Mouse (Mus musculus) MEL (cell line): Measurements from ENCODE around the gene Fgfr2. TPM values are rescaled to one million over a fixed set of nuclear protein-coding genes. Genes with fewer than 3 reads are reported as not detected.

ENCODE experiments used
- DNase-seq: peaks from one replicate; pipeline ENCODE4 v3.0.0; 2011; ENCODE audit warnings: low read depth, low spot score
- H3K27ac ChIP-seq: 2 replicates; pipeline ENCODE4 v1.5.1; 2012; ENCODE audit warnings: low read depth, mild to moderate bottlenecking, control low read depth, low read length, moderate library complexity; ENCODE audit not compliant: control insufficient read depth
- H3K27me3 ChIP-seq, 2 experiments: fragments of 150-350 bp in 1 of 2; sonication (generic) in 1 of 2; 2 replicates each; pipeline ENCODE4 v1.6.1; 2012; ENCODE audit warnings: low read length in 2 of 2, mild to moderate bottlenecking in 2 of 2, improper control_type of control experiment in 1 of 2, moderate library complexity in 1 of 2; ENCODE audit not compliant: insufficient read depth in 2 of 2, control insufficient read depth in 1 of 2
- H3K36me3 ChIP-seq, 2 experiments: 2 replicates each; pipeline ENCODE4 v1.6.1; 2012 to 2014; ENCODE audit warnings: low read length in 2 of 2, improper control_type of control experiment in 1 of 2, inconsistent platforms in 1 of 2, mild to moderate bottlenecking in 1 of 2; ENCODE audit not compliant: insufficient read depth in 2 of 2, control insufficient read depth in 1 of 2
- H3K4me1 ChIP-seq, 2 experiments: fragments of 150-350 bp in 1 of 2; sonication (generic) in 1 of 2; 2 replicates each; pipeline ENCODE4 v1.6.1; 2012; ENCODE audit warnings: low read length in 2 of 2, improper control_type of control experiment in 1 of 2, mild to moderate bottlenecking in 1 of 2; ENCODE audit not compliant: insufficient read depth in 2 of 2, control insufficient read depth in 1 of 2
- H3K4me3 ChIP-seq, 2 experiments: fragments of 150-350 bp in 1 of 2; sonication (generic) in 1 of 2; 2 replicates each; pipeline ENCODE4 v1.5.1; 2012; ENCODE audit warnings: low read depth in 2 of 2, low read length in 2 of 2, mild to moderate bottlenecking in 2 of 2, moderate library complexity in 2 of 2, control low read depth in 1 of 2, improper control_type of control experiment in 1 of 2; ENCODE audit not compliant: control insufficient read depth in 1 of 2, insufficient read depth in 1 of 2
- H3K79me2 ChIP-seq: 2 replicates; pipeline ENCODE4 v1.6.1; 2012; ENCODE audit warnings: mild to moderate bottlenecking, low read length, moderate library complexity; ENCODE audit not compliant: control insufficient read depth, poor library complexity, insufficient read depth
- H3K9ac ChIP-seq: 2 replicates; pipeline ENCODE4 v1.6.1; 2012; ENCODE audit warnings: low read depth, mild to moderate bottlenecking, control low read depth, low read length, moderate library complexity; ENCODE audit not compliant: control insufficient read depth, poor library complexity, severe bottlenecking
- H3K9me3 ChIP-seq: fragments of 150-350 bp; sonication (generic); replicated peaks from 2 replicates; pipeline ENCODE4 v1.6.1; 2012; ENCODE audit warnings: mild to moderate bottlenecking, low read length, improper control_type of control experiment, moderate library complexity; ENCODE audit not compliant: insufficient read depth
- CHD2 ChIP-seq: IDR thresholded peaks from 2 replicates; pipeline ENCODE4 v1.6.1; 2011; ENCODE audit warnings: low read length, improper control_type of control experiment
- CTCF ChIP-seq, 3 experiments: IDR thresholded peaks in 2 of 3; conservative IDR thresholded peaks in 1 of 3; 2 replicates each; pipeline ENCODE4 v1.5.1; 2011 to 2012; ENCODE audit warnings: low read length in 3 of 3, low read depth in 2 of 3, mild to moderate bottlenecking in 2 of 3, improper control_type of control experiment in 1 of 3, inconsistent platforms in 1 of 3, mixed read lengths in 1 of 3, moderate library complexity in 1 of 3; ENCODE audit not compliant: control insufficient read depth in 1 of 3, insufficient read depth in 1 of 3, poor library complexity in 1 of 3, severe bottlenecking in 1 of 3
- E2F4 ChIP-seq: IDR thresholded peaks from 2 replicates; pipeline ENCODE4 v1.6.1; 2011; ENCODE audit warnings: low read depth, low read length, improper control_type of control experiment, borderline replicate concordance
- GABPA ChIP-seq: IDR thresholded peaks from 2 replicates; pipeline ENCODE4 v1.6.1; 2012; ENCODE audit warnings: low read depth, mild to moderate bottlenecking, inconsistent platforms, low read length, improper control_type of control experiment, moderate library complexity
- KAT2A ChIP-seq: conservative IDR thresholded peaks from 2 replicates; pipeline ENCODE4 v1.6.1; 2012; ENCODE audit warnings: low read depth, low read length, improper control_type of control experiment, inconsistent platforms
- MAZ ChIP-seq: IDR thresholded peaks from 2 replicates; pipeline ENCODE4 v1.6.1; 2012; ENCODE audit warnings: low read depth, mild to moderate bottlenecking, inconsistent platforms, low read length, improper control_type of control experiment
- MXI1 ChIP-seq: IDR thresholded peaks from 2 replicates; pipeline ENCODE4 v1.6.1; 2011; ENCODE audit warnings: mild to moderate bottlenecking, low read depth, low read length, improper control_type of control experiment
- POLR2A ChIP-seq, 2 experiments: IDR thresholded peaks; 2 replicates each; pipeline ENCODE4 v1.6.1; 2011 to 2012; ENCODE audit warnings: low read length in 2 of 2, mild to moderate bottlenecking in 2 of 2, control low read depth in 1 of 2, improper control_type of control experiment in 1 of 2, low read depth in 1 of 2, moderate library complexity in 1 of 2; ENCODE audit not compliant: control insufficient read depth in 1 of 2, insufficient read depth in 1 of 2, poor library complexity in 1 of 2
- RAD21 ChIP-seq: IDR thresholded peaks from 2 replicates; pipeline ENCODE4 v1.6.1; 2011; ENCODE audit warnings: mild to moderate bottlenecking, low read depth, low read length, improper control_type of control experiment
- SIN3A ChIP-seq: IDR thresholded peaks from 2 replicates; pipeline ENCODE4 v1.6.1; 2012; ENCODE audit warnings: low read length, improper control_type of control experiment, inconsistent platforms
- TAL1 ChIP-seq: IDR thresholded peaks from 2 replicates; pipeline ENCODE4 v1.6.1; 2012; ENCODE audit warnings: mild to moderate bottlenecking, inconsistent platforms, low read length, moderate library complexity, mixed read lengths
- TBP ChIP-seq: IDR thresholded peaks from 2 replicates; pipeline ENCODE4 v1.8.0; 2011; ENCODE audit warnings: low read depth, low read length, improper control_type of control experiment
- TCF12 ChIP-seq: IDR thresholded peaks from 2 replicates; pipeline ENCODE4 v1.6.1; 2014; ENCODE audit warnings: low read depth, mild to moderate bottlenecking, inconsistent platforms, low read length, improper control_type of control experiment, moderate library complexity
- USF2 ChIP-seq, 2 experiments: IDR thresholded peaks; 2 replicates each; pipeline ENCODE4 v1.6.1; 2011 to 2012; ENCODE audit warnings: improper control_type of control experiment in 2 of 2, low read length in 2 of 2, borderline replicate concordance in 1 of 2, inconsistent platforms in 1 of 2, low read depth in 1 of 2, mild to moderate bottlenecking in 1 of 2; ENCODE audit not compliant: insufficient read depth in 1 of 2
- ZKSCAN1 ChIP-seq: IDR thresholded peaks from 2 replicates; pipeline ENCODE4 v1.6.1; 2012; ENCODE audit warnings: low read depth, mild to moderate bottlenecking, inconsistent platforms, low read length, improper control_type of control experiment, moderate library complexity
- polyA plus RNA-seq, 2 experiments: library from polyadenylated mRNA; stranded (reverse) in 1 of 2; unstranded in 1 of 2; fragments of >175 nt in 1 of 2; fragments of >200 nt in 1 of 2; gene quantifications; 2 replicates each; pipeline versions ENCODE4 v1.2.1 to v1.2.4; 2012; ENCODE audit warnings: low replicate concordance in 2 of 2, low read depth in 1 of 2; ENCODE audit not compliant: insufficient read length in 2 of 2, insufficient read depth in 1 of 2, missing spikeins in 1 of 2
- total RNA-seq: library from RNA; depleted of rRNA; stranded (reverse); fragments of 300-350 nt; gene quantifications from 2 replicates; pipeline ENCODE4 v1.2.3, GENCODE M21; 2012

Gene Fgfr2
- total and polyA plus RNA-seq, 3 experiments = not detected

DNA sequence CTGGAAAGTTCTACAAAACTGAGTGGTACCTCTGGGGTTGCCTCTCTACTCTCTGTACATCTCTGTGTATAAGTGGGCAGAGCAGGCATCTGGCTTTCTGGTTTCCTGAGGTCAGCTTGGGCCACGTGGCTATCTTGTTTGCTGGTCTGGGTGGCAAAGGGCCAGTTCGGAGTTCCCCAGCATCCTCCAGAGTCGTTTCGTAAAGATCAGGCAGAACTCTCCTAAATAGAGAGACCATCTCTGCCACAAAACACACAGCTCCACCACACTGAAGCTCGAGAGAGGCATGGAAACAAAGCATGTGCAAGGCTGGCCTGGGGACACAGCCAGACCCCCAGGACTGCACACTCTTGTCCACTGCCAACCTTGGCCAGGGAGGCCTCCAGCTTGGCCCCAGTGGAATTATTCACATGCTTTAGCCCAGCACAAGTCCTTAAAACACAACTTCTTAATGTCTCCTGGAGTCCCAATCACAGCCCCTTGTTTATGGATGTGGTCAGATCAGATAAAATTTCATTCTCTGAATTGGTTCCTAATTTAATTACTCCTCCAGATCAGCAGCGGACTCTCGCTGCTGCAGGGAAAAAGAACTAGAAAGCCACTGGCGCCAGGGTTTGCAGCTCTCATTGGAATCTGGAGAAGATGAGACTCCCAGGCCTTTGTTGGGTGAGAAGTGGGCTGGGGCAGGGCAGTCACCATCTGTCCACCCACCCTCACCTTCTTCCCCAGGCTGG is 820.5 kb downstream of the Fgfr2 start:
- no peaks in the 10 kb centered on the region for H3K27me3 ChIP-seq
- peaks cover 3 to 28% of the 10 kb centered on the region in 2 experiments for H3K4me1 ChIP-seq
- H3K9ac ChIP-seq = no peak overlapping the region
- TF ChIP-seq KAT2A = no peak
- TF ChIP-seq GABPA = no peak
- no peak for TF ChIP-seq CTCF (IDR thresholded peaks at IDR 0.05 in 2 of 3, conservative IDR thresholded peaks at IDR 0.05 in 1 of 3; ENCODE audit: control insufficient read depth in 1 of 3, insufficient read depth in 1 of 3, low read depth in 2 of 3, low read length in 3 of 3, poor library complexity in 1 of 3, severe bottlenecking in 1 of 3)
- no peak for TF ChIP-seq CHD2
- no peak for TF ChIP-seq TCF12
- no peaks in the 10 kb centered on the region for H3K9me3 ChIP-seq
- no peak for DNase-seq
- H3K36me3 ChIP-seq = peaks cover 3 to 25% of the 10 kb centered on the region in 2 experiments
- peaks cover 63% of the 10 kb centered on the region for H3K79me2 ChIP-seq
- no peak overlapping the region for H3K4me3 ChIP-seq
- H3K27ac ChIP-seq = no peak overlapping the region

DNA sequence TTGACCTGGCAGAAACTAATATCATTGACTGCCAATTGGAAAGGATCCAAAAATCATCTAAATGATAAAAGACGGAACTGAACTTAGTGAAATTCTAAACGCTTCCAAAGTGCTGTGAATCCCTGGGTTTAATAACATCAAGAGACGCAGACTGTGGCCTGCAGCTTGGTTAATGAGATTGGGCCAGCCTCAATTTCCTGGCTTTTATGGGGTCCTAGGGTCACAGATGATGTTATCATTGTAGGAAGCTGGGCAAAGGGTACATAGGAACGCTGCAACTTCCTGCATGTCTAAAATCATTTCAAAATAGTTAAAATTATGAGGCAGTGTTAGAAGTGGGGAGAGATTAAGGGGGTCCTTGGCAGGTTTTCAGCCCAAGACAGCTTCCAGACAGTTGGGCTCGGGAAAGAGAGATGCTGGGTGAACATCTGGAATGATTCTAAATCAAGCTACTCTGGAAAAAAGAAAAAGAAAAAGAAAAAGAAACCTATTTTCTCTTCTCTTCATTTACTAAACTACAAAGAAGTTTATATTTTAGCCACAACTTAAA is 823.4 kb downstream of the Fgfr2 start:
- Histone ChIP-seq H3K79me2 (peaks cover 46% of the 10 kb centered on the region), H3K36me3 (peaks cover 3 to 13% of the 10 kb centered on the region in 2 experiments), H3K9ac (no peak overlapping the region), H3K9me3 (no peaks in the 10 kb centered on the region), H3K4me1 (peaks cover under 1 to 11% of the 10 kb centered on the region in 2 experiments; a peak in 3 of 4 replicates), H3K27ac (no peak overlapping the region), H3K4me3 (no peak overlapping the region), H3K27me3 (no peaks in the 10 kb centered on the region)
- no peak for DNase-seq
- no peak for TF ChIP-seq TBP
- TF ChIP-seq USF2 (IDR thresholded peaks at IDR 0.05; ENCODE audit: borderline replicate concordance in 1 of 2, insufficient read depth in 1 of 2, low read depth in 1 of 2, low read length in 2 of 2) = no peak
- no peak for TF ChIP-seq MAZ
- TF ChIP-seq RAD21 = no peak
- TF ChIP-seq E2F4 = no peak
- TF ChIP-seq ZKSCAN1 = no peak
- no peak for TF ChIP-seq SIN3A
- no peak for TF ChIP-seq MXI1
- no peak for TF ChIP-seq TAL1
- TF ChIP-seq POLR2A (IDR thresholded peaks at IDR 0.05; ENCODE audit: control insufficient read depth in 1 of 2, insufficient read depth in 1 of 2, low read depth in 1 of 2, low read length in 2 of 2, poor library complexity in 1 of 2) = no peak
